Mouse (Mus musculus) cortical plate, adult 2 months (tissue): Measurements from ENCODE around the gene Bcas3. TPM values are rescaled to one million over a fixed set of nuclear protein-coding genes. Genes with fewer than 3 reads are reported as not detected.

Source experiments
- H3K27ac ChIP-seq: fragments of 200-500 bp; 2 replicates; pipeline ENCODE4 v1.5.1; 2012; ENCODE audit warnings: low read length, control low read depth, inconsistent platforms; ENCODE audit not compliant: insufficient read depth
- H3K4me1 ChIP-seq: fragments of 200-500 bp; 2 replicates; pipeline ENCODE4 v1.6.1; 2011; ENCODE audit warnings: low read length; ENCODE audit not compliant: control insufficient read depth, insufficient read depth
- H3K4me3 ChIP-seq: fragments of 200-500 bp; 2 replicates; pipeline ENCODE4 v1.5.1; 2011; ENCODE audit warnings: mild to moderate bottlenecking, low read length, control low read depth; ENCODE audit not compliant: insufficient read depth
- CTCF ChIP-seq: fragments of 200-500 bp; IDR thresholded peaks from 2 replicates; pipeline ENCODE4 v1.5.1; 2011; ENCODE audit warnings: mild to moderate bottlenecking, control low read depth, low read length; ENCODE audit not compliant: insufficient read depth; ENCODE audit errors: extremely low read depth
- POLR2A ChIP-seq: fragments of 200-500 bp; IDR thresholded peaks from 2 replicates; pipeline ENCODE4 v1.6.1; 2011; ENCODE audit warnings: mild to moderate bottlenecking, low read length, control low read depth; ENCODE audit not compliant: insufficient read depth; ENCODE audit errors: extremely low read depth
- polyA plus RNA-seq: library from polyadenylated mRNA; depleted of rRNA; stranded (reverse); fragments of >200 nt; gene quantifications from 2 replicates; pipeline ENCODE4 v1.2.3, GENCODE M21; 2012

Gene Bcas3
- polyA plus RNA-seq, 1 experiment = 47.1 TPM

- Histone ChIP-seq H3K4me3 (no peak overlapping the region), H3K27ac (no peak overlapping the region)
- TF ChIP-seq CTCF (no peak), POLR2A (no peak)
Measured at GRCm38 (mm10) chr11:85825823-85826222, 472.9 kb downstream of the Bcas3 start.

GRCm38 (mm10) chr11:85827342-85827741, 474.4 kb downstream of the Bcas3 start:
- Histone ChIP-seq H3K4me3 (no peak overlapping the region), H3K27ac (no peak overlapping the region), H3K4me1 (no peaks in the 10 kb centered on the region)
- TF ChIP-seq CTCF = no peak
- TF ChIP-seq POLR2A = no peak

More at GRCm38 (mm10) chr11:85825823-85826222, 472.9 kb downstream of the Bcas3 start:
- no peaks in the 10 kb centered on the region for H3K4me1 ChIP-seq

- Histone ChIP-seq H3K4me1 (no peaks in the 10 kb centered on the region), H3K27ac (no peak overlapping the region), H3K4me3 (no peak overlapping the region)
- no peak for TF ChIP-seq CTCF
- TF ChIP-seq POLR2A = no peak
Measured at GRCm38 (mm10) chr11:85828691-85829519, 475.9 kb downstream of the Bcas3 start.

DNA sequence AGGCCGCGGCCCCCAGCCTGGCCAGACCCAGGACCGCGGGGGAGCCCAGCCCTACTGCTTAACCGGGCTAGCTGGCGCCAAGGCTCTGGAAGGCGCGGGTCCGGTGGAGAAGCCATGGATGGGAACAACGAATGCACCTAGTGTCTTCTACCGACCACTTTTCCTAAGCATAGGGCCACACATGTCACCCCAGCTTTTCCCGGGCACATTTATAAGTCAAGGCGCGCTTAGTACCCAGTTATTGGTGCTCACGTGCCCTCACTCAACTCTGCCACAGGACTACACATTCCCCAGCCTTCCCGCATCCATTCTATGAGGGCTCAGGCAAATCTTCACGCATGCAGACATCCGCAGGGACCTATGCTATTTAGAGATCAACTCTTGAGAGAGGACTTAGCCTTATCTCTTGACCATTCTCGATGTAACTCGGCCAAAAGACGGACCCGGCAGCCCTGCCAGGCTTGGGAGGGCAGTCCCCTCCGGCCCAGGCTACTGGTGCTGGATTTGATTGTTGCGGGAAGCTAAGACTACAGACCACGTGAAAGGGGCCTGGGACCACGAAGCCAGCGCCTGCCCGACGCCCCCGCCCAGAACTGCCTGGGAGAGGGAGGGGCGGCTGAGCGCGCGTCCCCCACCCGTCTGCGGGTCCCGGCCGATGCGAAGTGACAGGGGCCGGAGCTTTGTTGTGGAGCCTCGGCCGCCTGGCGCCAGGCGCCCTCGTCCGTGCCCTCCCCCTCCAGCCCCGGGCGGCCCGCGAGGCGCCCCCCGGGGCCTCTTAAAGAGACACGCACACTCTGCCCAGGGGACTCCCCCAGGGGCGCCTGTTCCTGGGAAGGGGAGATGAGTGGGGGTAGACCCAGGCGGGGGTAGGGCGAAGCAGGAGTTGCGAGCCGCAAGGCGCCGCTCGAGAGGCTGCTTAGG, 476.8 kb downstream of the Bcas3 start:
- no peak overlapping the region for H3K4me3 ChIP-seq
- no peak for TF ChIP-seq POLR2A
- TF ChIP-seq CTCF = no peak
- no peak overlapping the region for H3K27ac ChIP-seq
- H3K4me1 ChIP-seq = no peaks in the 10 kb centered on the region

DNA sequence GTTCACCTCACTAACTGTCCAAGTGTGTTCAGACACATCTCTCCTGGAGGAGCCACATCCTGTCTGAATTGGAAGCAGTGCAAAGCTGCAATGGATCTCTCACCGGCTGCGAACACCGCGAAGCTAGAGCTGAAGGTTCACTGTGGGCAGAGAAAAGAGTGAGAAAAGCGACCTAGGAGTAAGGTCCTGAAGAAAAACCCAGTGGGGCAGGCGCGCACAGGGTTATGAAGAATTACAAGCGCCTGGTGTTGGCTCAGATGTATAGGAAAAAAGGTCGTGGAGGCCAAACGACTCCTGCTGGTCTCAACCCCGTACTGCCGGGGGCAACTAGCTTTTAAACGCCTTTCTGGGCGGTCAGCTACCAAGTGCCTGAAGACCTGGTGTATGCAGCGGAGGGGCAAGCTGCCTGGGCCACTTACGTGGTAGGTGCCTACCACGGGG, 478.0 kb downstream of the Bcas3 start:
- TF ChIP-seq CTCF = no peak
- no peak for TF ChIP-seq POLR2A
- Histone ChIP-seq H3K4me1 (no peaks in the 10 kb centered on the region), H3K4me3 (no peak overlapping the region), H3K27ac (no peak overlapping the region)

DNA sequence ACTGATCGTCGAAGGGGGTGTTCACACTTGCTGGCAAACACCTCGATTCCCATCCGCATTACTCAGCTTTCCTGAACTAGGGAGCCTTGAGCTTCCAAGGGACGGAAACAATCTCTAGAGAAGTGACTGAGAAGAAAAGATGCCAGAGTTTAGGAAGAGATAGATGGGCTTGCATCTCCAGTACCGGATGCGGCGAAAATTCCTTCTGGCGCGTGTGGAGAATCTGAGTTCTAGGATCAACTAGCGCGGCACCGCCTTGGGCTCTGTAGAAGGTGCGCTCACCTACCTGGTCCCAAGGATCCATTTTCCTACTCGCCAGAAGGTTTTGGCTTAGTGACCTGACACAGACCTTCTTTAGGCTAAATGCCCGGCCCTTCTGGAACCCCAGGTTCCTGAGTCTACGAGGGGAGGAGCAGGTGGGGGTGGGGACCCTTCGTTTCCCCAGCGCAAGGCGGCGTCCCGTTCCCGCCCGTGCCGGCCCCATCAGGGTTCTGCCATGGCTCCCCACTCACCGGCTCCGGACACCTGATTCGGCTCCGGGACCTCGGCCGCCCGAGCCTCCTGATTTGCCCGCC, 478.8 kb downstream of the Bcas3 start:
- Histone ChIP-seq H3K4me3 (no peak overlapping the region), H3K27ac (no peak overlapping the region)
- TF ChIP-seq POLR2A = no peak
- no peak for TF ChIP-seq CTCF

DNA sequence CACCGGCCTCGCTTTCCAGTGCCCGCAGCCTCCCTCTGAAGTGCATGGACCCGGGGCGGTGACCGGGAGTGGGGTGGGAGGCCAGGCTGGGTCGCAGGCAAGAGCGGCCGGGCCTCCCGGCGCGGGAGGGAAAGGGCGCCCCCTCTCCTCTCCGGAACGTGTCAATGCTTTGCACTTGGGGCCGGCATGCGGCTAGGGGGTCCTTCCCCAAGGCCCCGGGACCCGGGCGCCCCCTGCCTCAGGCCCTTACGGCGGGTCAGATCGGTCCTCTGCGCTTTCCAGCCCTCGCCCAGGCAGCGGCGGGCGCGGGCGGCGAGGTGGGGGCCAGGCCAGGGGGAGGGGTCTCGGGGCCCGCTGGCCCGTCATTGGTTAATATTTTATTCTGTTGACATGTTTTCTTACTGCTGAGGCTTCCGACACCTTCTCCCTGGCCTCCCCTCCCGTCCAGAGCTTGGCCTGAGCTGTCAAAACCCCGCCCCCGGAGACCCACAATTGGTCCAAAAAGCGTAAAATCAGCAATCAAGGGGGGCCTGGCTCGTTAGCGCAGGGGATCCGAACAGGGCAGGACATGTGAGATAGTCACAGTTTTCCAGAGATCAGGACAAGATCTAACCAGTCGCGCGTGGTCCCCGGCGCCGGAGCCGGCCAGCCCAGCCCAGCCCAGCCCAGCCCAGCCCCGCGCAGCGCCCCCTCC, 479.4 kb downstream of the Bcas3 start, which contains the start of gene Tbx2:
Gene Tbx2, plus strand, starts transcription at position 321 of the 694 bp plus-strand sequence.
- Histone ChIP-seq H3K4me1 (no peaks in the 10 kb centered on the region), H3K4me3 (no peak within 1 kb of the TSS), H3K27ac (no peak within 1 kb of the TSS)
- no peak for TF ChIP-seq POLR2A

More for the DNA sequence above, 478.8 kb downstream of the Bcas3 start:
- no peaks in the 10 kb centered on the region for H3K4me1 ChIP-seq

- TF ChIP-seq CTCF = no peak
- TF ChIP-seq POLR2A = no peak
- no peaks in the 10 kb centered on the region for H3K4me1 ChIP-seq
- H3K4me3 ChIP-seq = no peak overlapping the region
- no peak overlapping the region for H3K27ac ChIP-seq
Measured at GRCm38 (mm10) chr11:85833081-85833521, 480.1 kb downstream of the Bcas3 start.
